Mouse (Mus musculus): ENCODE measurements around the gene Ccr8.

GRCm38 (mm10) chr9:120134529-120135160, 42.7 kb downstream of the Ccr8 start:
- no peak for TF ChIP-seq MYB (IDR thresholded peaks at IDR 0.05; ENCODE audit: low read depth, low read length)
- TF ChIP-seq CTCF (IDR thresholded peaks at IDR 0.05 in 2 of 3, conservative IDR thresholded peaks at IDR 0.05 in 1 of 3; ENCODE audit: control insufficient read depth in 1 of 3, insufficient read depth in 1 of 3, low read depth in 2 of 3, low read length in 3 of 3, poor library complexity in 1 of 3, severe bottlenecking in 1 of 3), result no peak
- TF ChIP-seq GATA1 (IDR thresholded peaks at IDR 0.05; ENCODE audit: low read depth, low read length), result no peak
- no peak for TF ChIP-seq ZNF384 (IDR thresholded peaks at IDR 0.05; ENCODE audit: low read depth, low read length)
- TF ChIP-seq POLR2A (IDR thresholded peaks at IDR 0.05; ENCODE audit: control insufficient read depth in 1 of 2, insufficient read depth in 1 of 2, low read depth in 1 of 2, low read length in 2 of 2, poor library complexity in 1 of 2), result no peak
- TF ChIP-seq EP300 (IDR thresholded peaks at IDR 0.05; ENCODE audit: low read depth in 1 of 2, low read length in 2 of 2), result no peak
- no peak for TF ChIP-seq MAFK (IDR thresholded peaks at IDR 0.05; ENCODE audit: borderline replicate concordance, low read depth, low read length)
- no peak for TF ChIP-seq RAD21 (IDR thresholded peaks at IDR 0.05; ENCODE audit: low read depth, low read length)
- no peak for TF ChIP-seq JUND (IDR thresholded peaks at IDR 0.05; ENCODE audit: low read depth, low read length)

Data from MEL (cell line).